Mouse (Mus musculus): ENCODE data around the gene Nol3. TPM values are rescaled to one million over a fixed set of nuclear protein-coding genes. Genes with fewer than 3 reads are reported as not detected.

Gene Nol3
- polyA plus RNA-seq, 1 experiment from 2014 or later: 4.3 TPM

- DNase-seq (ENCODE audit: low spot score) (no peak), ATAC-seq (ENCODE audit: low FRiP score) (no peak)
- Histone ChIP-seq H3K9me3 (ENCODE audit: control insufficient read depth, low read length) (no peaks in the 10 kb centered on the region), H3K4me3 (replicated peaks; ENCODE audit: low read length) (no peak overlapping the region), H3K36me3 (replicated peaks; ENCODE audit: control insufficient read depth, insufficient read depth) (peaks cover 84% of the 10 kb centered on the region), H3K4me2 (replicated peaks) (no peak overlapping the region), H3K4me1 (replicated peaks; ENCODE audit: control insufficient read depth, insufficient read depth, low read length) (peaks cover 10% of the 10 kb centered on the region), H3K27me3 (ENCODE audit: control insufficient read depth, insufficient read depth, low read length) (no peaks in the 10 kb centered on the region), H3K9ac (no peak overlapping the region), H3K27ac (no peak overlapping the region)
- WGBS: 79% methylated on average over 15 of the region's 15 CpGs
Measured at GRCm38 (mm10) chr8:105309142-105309847, 33.4 kb downstream of the Nol3 start.

GRCm38 (mm10) chr8:105310118-105310517 lies 34.2 kb downstream of the Nol3 start:
- Histone ChIP-seq H3K36me3 (replicated peaks; ENCODE audit: control insufficient read depth, insufficient read depth) (peaks cover 84% of the 10 kb centered on the region), H3K4me1 (replicated peaks; ENCODE audit: control insufficient read depth, insufficient read depth, low read length) (peaks cover 10% of the 10 kb centered on the region), H3K27me3 (ENCODE audit: control insufficient read depth, insufficient read depth, low read length) (no peaks in the 10 kb centered on the region), H3K9me3 (ENCODE audit: control insufficient read depth, low read length) (no peaks in the 10 kb centered on the region), H3K9ac (no peak overlapping the region), H3K4me2 (replicated peaks) (no peak overlapping the region), H3K4me3 (replicated peaks; ENCODE audit: low read length) (no peak overlapping the region), H3K27ac (no peak overlapping the region)
- DNase-seq (ENCODE audit: low spot score) (no peak), ATAC-seq (ENCODE audit: low FRiP score) (no peak)
- WGBS: 86% methylated on average over 8 of the region's 8 CpGs

GRCm38 (mm10) chr8:105311718-105312117 lies 35.8 kb downstream of the Nol3 start:
- Histone ChIP-seq H3K27ac (no peak overlapping the region), H3K4me3 (replicated peaks; ENCODE audit: low read length) (no peak overlapping the region), H3K27me3 (ENCODE audit: control insufficient read depth, insufficient read depth, low read length) (no peaks in the 10 kb centered on the region), H3K4me1 (replicated peaks; ENCODE audit: control insufficient read depth, insufficient read depth, low read length) (no peaks in the 10 kb centered on the region), H3K9ac (no peak overlapping the region), H3K4me2 (replicated peaks) (no peak overlapping the region), H3K36me3 (replicated peaks; ENCODE audit: control insufficient read depth, insufficient read depth) (peaks cover 97% of the 10 kb centered on the region), H3K9me3 (ENCODE audit: control insufficient read depth, low read length) (no peaks in the 10 kb centered on the region)
- no peak for ATAC-seq (ENCODE audit: low FRiP score)
- WGBS: 83% methylated on average over 1 of the region's 1 CpGs
- no peak for DNase-seq (ENCODE audit: low spot score)

GRCm38 (mm10) chr8:105312891-105313481 lies 37.0 kb downstream of the Nol3 start:
- H3K9me3 ChIP-seq (ENCODE audit: control insufficient read depth, low read length): no peaks in the 10 kb centered on the region
- no peaks in the 10 kb centered on the region for H3K4me1 ChIP-seq (replicated peaks; ENCODE audit: control insufficient read depth, insufficient read depth, low read length)
- H3K36me3 ChIP-seq (replicated peaks; ENCODE audit: control insufficient read depth, insufficient read depth): peaks cover 96% of the 10 kb centered on the region
- H3K27ac ChIP-seq: no peak overlapping the region
- H3K4me2 ChIP-seq (replicated peaks): no peak overlapping the region
- ATAC-seq (ENCODE audit: low FRiP score) (no peak), DNase-seq (ENCODE audit: low spot score) (no peak)
- H3K27me3 ChIP-seq (ENCODE audit: control insufficient read depth, insufficient read depth, low read length): no peaks in the 10 kb centered on the region
- 92% methylated on average over 8 of the region's 8 CpGs for WGBS
- H3K4me3 ChIP-seq (replicated peaks; ENCODE audit: low read length): no peak overlapping the region
- no peak overlapping the region for H3K9ac ChIP-seq

GRCm38 (mm10) chr8:105313622-105314402 lies 37.9 kb downstream of the Nol3 start:
- no peak overlapping the region for H3K4me2 ChIP-seq (replicated peaks)
- no peaks in the 10 kb centered on the region for H3K4me1 ChIP-seq (replicated peaks; ENCODE audit: control insufficient read depth, insufficient read depth, low read length)
- 87% methylated on average over 9 of the region's 9 CpGs for WGBS
- H3K27ac ChIP-seq: no peak overlapping the region
- H3K27me3 ChIP-seq (ENCODE audit: control insufficient read depth, insufficient read depth, low read length): no peaks in the 10 kb centered on the region
- H3K4me3 ChIP-seq (replicated peaks; ENCODE audit: low read length): no peak overlapping the region
- ATAC-seq (ENCODE audit: low FRiP score): no peak
- peaks cover 96% of the 10 kb centered on the region for H3K36me3 ChIP-seq (replicated peaks; ENCODE audit: control insufficient read depth, insufficient read depth)
- DNase-seq (ENCODE audit: low spot score): no peak
- H3K9ac ChIP-seq: no peak overlapping the region
- H3K9me3 ChIP-seq (ENCODE audit: control insufficient read depth, low read length): no peaks in the 10 kb centered on the region

GRCm38 (mm10) chr8:105315073-105315769 lies 39.3 kb downstream of the Nol3 start:
- WGBS: 92% methylated on average over 18 of the region's 18 CpGs
- DNase-seq (ENCODE audit: low spot score) (no peak), ATAC-seq (ENCODE audit: low FRiP score) (0 out of 2 replicates have a peak, but pooled peaks have one; percentile 13)
- no peak overlapping the region for H3K9ac ChIP-seq
- peaks cover 95% of the 10 kb centered on the region for H3K36me3 ChIP-seq (replicated peaks; ENCODE audit: control insufficient read depth, insufficient read depth)
- H3K4me1 ChIP-seq (replicated peaks; ENCODE audit: control insufficient read depth, insufficient read depth, low read length): no peaks in the 10 kb centered on the region
- H3K27ac ChIP-seq: no peak overlapping the region
- no peaks in the 10 kb centered on the region for H3K27me3 ChIP-seq (ENCODE audit: control insufficient read depth, insufficient read depth, low read length)
- H3K4me2 ChIP-seq (replicated peaks): no peak overlapping the region
- H3K4me3 ChIP-seq (replicated peaks; ENCODE audit: low read length): no peak overlapping the region
- H3K9me3 ChIP-seq (ENCODE audit: control insufficient read depth, low read length): no peaks in the 10 kb centered on the region

GRCm38 (mm10) chr8:105317941-105318340 lies 42.0 kb downstream of the Nol3 start:
- 81% methylated on average over 4 of the region's 4 CpGs for WGBS
- Histone ChIP-seq H3K4me1 (replicated peaks; ENCODE audit: control insufficient read depth, insufficient read depth, low read length) (no peaks in the 10 kb centered on the region), H3K4me2 (replicated peaks) (no peak overlapping the region), H3K4me3 (replicated peaks; ENCODE audit: low read length) (no peak overlapping the region), H3K27ac (no peak overlapping the region), H3K27me3 (ENCODE audit: control insufficient read depth, insufficient read depth, low read length) (no peaks in the 10 kb centered on the region), H3K36me3 (replicated peaks; ENCODE audit: control insufficient read depth, insufficient read depth) (peaks cover 86% of the 10 kb centered on the region), H3K9ac (0 out of 2 replicates have a peak overlapping the region, but pooled peaks have one; percentile 8), H3K9me3 (ENCODE audit: control insufficient read depth, low read length) (no peaks in the 10 kb centered on the region)
- no peak for ATAC-seq (ENCODE audit: low FRiP score)
- no peak for DNase-seq (ENCODE audit: low spot score)

GRCm38 (mm10) chr8:105318662-105319190 lies 42.8 kb downstream of the Nol3 start:
- Histone ChIP-seq H3K9ac (no peak overlapping the region), H3K9me3 (ENCODE audit: control insufficient read depth, low read length) (no peaks in the 10 kb centered on the region), H3K27me3 (ENCODE audit: control insufficient read depth, insufficient read depth, low read length) (no peaks in the 10 kb centered on the region), H3K27ac (no peak overlapping the region), H3K4me3 (replicated peaks; ENCODE audit: low read length) (no peak overlapping the region), H3K36me3 (replicated peaks; ENCODE audit: control insufficient read depth, insufficient read depth) (peaks cover 83% of the 10 kb centered on the region), H3K4me2 (replicated peaks) (no peak overlapping the region), H3K4me1 (replicated peaks; ENCODE audit: control insufficient read depth, insufficient read depth, low read length) (no peaks in the 10 kb centered on the region)
- WGBS: 84% methylated on average over 11 of the region's 11 CpGs
- DNase-seq (ENCODE audit: low spot score): no peak
- no peak for ATAC-seq (ENCODE audit: low FRiP score)

- H3K4me2 ChIP-seq (replicated peaks): no peak overlapping the region
- 96% methylated on average over 4 of the region's 4 CpGs for WGBS
Measured at GRCm38 (mm10) chr8:105323183-105323582, 47.2 kb downstream of the Nol3 start.

More at GRCm38 (mm10) chr8:105323183-105323582, 47.2 kb downstream of the Nol3 start:
- peaks cover 19% of the 10 kb centered on the region for H3K4me1 ChIP-seq (replicated peaks; ENCODE audit: control insufficient read depth, insufficient read depth, low read length)
- DNase-seq (ENCODE audit: low spot score) (no peak), ATAC-seq (ENCODE audit: low FRiP score) (no peak)
- H3K9ac ChIP-seq: no peak overlapping the region
- H3K27me3 ChIP-seq (ENCODE audit: control insufficient read depth, insufficient read depth, low read length): no peaks in the 10 kb centered on the region
- peaks cover 43% of the 10 kb centered on the region for H3K36me3 ChIP-seq (replicated peaks; ENCODE audit: control insufficient read depth, insufficient read depth)
- H3K9me3 ChIP-seq (ENCODE audit: control insufficient read depth, low read length): no peaks in the 10 kb centered on the region
- H3K27ac ChIP-seq: no peak overlapping the region
- H3K4me3 ChIP-seq (replicated peaks; ENCODE audit: low read length): no peak overlapping the region

Data from hindbrain, embryonic 14.5 days (tissue).